ENCODE assay signal across 29 mouse cellular contexts in the genomic region with DNA sequence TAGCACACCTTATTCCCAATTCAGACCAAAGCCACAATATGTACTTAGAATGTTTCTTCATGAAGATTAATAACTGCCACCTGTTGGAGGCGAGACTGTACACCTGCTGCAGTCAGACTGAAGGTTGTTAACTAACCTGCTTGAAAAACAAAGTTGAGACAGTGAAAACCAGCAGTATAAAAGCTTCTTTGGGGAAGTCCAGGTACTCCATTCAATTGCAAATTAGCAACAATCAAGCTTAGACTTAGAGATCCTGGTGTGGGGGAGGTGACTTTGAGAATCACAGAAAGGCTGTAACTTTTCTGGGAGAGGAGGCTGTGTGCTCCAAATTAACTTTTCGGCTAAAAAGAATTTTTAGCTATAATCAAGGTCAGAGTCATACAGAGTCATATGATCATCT. TPM values are rescaled to one million over a fixed set of nuclear protein-coding genes. Genes with fewer than 3 reads are reported as not detected.
"Had no signal": no experiment of that assay in that cellular context is flagged by ENCODE, and none has a peak within 500 bp of the region (broad histone marks: within the 10 kb centered on the region; RNA-seq: fewer than 3 reads in every experiment).

No protein-coding gene starts in this region.

RNA-seq across cellular contexts. Expression of gene Atf7ip2, which starts 24.5 kb away (rescaled TPM):
- total RNA-seq: heart, postnatal 14 days; heart, postnatal 25 days; heart, postnatal 36 days; hindbrain, postnatal 0 days; layer of hippocampus, adult 2 months; layer of hippocampus, postnatal 14 days; layer of hippocampus, postnatal 25 days; layer of hippocampus, postnatal 36 days; left cerebral cortex, adult 18-20 months; left cerebral cortex, adult 2 months; left cerebral cortex, adult 8-10 months had no signal

RNA-seq across cellular contexts. Expression of gene Rpl39l, which starts 47.0 kb away (rescaled TPM):
- total RNA-seq: heart, postnatal 10 days; heart, postnatal 14 days; heart, postnatal 25 days; heart, postnatal 36 days; heart, postnatal 4 days; hindbrain, postnatal 0 days; layer of hippocampus, adult 18-20 months; layer of hippocampus, adult 2 months; layer of hippocampus, adult 8-10 months; layer of hippocampus, postnatal 10 days; layer of hippocampus, postnatal 14 days; layer of hippocampus, postnatal 25 days; layer of hippocampus, postnatal 36 days; left cerebral cortex, adult 18-20 months; left cerebral cortex, adult 2 months; left cerebral cortex, adult 8-10 months had no signal
- polyA plus RNA-seq: heart, embryonic 14.5 days; hindbrain, embryonic 14.5 days; hindbrain, embryonic 15.5 days; hindbrain, embryonic 16.5 days; hindbrain, postnatal 0 days; inflammation-experienced regulatory T-cells, adult 6 months; intestine, embryonic 14.5 days; intestine, embryonic 15.5 days; intestine, postnatal 0 days; kidney, adult 2 months; kidney, embryonic 14.5 days; kidney, embryonic 16.5 days; kidney, postnatal 0 days; large intestine, adult 2 months had no signal
